Mouse (Mus musculus) adrenal gland, adult 18-20 months (tissue): Measurements from ENCODE around the gene Celsr2. TPM values are rescaled to one million over a fixed set of nuclear protein-coding genes. Genes with fewer than 3 reads are reported as not detected.

Experiments used
- DNase-seq, 2 experiments: peaks; one replicate each; pipeline ENCODE4 v3.0.0; 2021 to 2022; ENCODE audit warnings: low spot score in 2 of 2
- long read RNA-seq, 2 experiments: library from polyadenylated mRNA; stranded (forward); transcript quantifications; one replicate each; pipeline ENCODE4 v2.0.0; 2021
- total RNA-seq, 2 experiments: library from RNA; stranded (reverse); gene quantifications; 1 replicate in 1 of 2; 2 replicates in 1 of 2; pipeline ENCODE4 v1.2.3; 2021

Gene Celsr2
- total RNA-seq: 1 to 10 TPM; 4.4 to 7.0 TPM
- long read RNA-seq, experiment 1: 0 reads
- long read RNA-seq, experiment 2, partial matches to known transcripts: 0 of 1 reads
- long read RNA-seq, experiment 2, other reads (novel, unspliced or antisense): 1 of 1 reads

DNA sequence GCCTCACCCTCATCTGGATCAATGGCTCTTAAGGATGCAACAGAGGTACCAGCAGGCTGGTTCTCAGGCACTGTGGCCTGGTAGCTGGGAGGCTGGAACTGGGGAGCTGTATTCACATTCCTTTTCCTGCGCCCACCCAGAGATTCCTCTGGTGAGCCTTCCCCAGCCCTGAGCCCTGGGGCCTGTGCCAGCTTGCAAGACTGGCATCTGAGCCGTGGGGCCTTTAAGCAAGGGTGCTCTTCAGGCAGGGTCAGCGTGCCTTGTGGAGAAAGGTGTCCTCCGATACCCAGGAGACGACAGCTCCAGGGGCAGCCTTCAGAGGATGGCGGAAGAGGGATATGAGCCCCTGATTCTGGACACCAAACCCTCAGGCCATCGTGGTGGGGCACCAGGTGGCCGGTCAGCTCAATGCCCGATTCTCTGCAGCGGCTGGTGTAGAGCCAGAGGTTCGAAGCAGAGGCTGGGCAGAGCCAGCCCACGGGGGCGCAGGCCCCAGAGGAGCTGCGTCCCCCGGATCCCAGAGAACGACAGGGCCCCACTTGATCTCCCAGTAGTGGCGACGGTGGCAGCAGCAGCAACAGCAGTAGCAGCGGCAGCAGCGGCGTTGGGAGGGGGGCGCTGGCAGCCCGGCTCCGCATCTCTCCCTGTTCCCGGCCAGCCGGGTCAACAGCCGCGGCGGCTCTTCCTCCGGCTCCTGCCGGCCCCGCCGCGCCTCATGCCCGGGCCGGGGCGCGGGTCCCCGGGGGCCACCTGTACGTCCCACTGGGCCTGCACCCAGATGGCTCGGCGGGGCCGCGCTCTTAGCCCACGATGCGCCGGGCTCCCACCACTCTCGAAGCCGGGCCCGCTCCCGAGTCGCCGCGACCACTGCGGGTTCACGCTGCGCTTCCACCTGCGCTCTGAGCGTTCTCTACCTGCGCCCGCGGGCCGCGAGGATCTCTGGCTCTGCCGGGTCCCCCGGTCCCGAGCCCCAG is at the start of gene Celsr2:
Gene Celsr2, minus strand, starts transcription at position 696 of the 974 bp plus-strand sequence.
- DNase-seq: peak; percentile 26 to 36

DNA sequence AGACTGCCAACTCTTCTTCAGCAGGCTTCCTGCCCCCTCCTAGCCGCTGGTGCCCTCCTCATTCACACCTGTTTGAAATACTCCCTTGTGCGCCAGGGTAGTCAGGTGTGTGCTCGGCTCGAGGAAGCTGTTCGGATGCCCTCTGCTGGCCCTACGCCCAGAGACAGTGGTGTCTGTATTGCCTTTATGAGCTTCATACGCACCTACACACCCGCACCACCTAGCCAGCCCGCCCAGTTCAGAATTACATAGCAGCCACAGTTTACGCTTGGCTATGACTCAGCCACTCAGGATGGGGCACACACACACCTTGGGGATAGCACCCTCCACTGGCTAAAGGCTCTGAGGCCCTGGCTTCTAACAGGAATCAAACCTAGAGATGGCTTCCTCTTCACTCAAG is 43.5 kb upstream of the Celsr2 start:
- DNase-seq: no peak

DNA sequence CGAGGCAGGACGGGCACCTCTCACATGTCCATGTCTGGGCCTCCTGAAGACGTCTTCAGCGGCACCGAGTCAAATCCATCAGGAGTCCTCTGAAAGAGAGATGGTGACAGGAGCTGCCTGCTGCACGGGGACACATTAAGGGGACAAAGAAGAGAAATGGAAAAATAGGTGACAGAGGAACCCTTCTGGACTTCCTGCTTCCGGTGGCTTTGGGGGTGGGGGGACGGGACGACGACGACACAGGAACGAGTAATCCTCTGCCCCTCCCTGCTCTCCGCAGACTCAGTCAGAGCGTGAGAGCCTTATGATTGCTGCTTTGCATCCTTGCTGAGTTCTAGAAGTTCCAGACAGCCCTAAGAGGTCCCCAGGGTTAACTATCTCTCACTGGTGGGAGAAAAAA is 43.0 kb upstream of the Celsr2 start:
- DNase-seq: no peak

DNA sequence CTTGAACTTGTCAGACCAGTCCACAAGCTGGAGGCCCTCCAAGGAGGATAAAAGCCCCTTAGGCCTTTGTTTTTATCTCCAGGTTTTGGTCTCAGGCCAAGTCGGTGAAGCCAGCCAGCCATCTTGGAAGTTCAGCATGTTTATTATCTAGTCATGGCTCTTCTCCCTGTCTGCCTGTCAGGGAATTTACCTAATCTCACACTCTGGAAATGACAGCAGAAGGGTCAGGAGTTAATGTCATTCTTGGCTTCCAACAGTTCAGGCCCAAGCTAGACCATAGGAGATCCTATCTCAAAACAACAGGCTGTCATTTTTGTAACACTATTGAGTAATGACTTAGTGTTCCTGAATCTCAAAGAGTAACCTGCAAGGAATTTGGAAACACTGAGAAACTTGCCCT is 38.8 kb upstream of the Celsr2 start:
- no peak for DNase-seq

DNA sequence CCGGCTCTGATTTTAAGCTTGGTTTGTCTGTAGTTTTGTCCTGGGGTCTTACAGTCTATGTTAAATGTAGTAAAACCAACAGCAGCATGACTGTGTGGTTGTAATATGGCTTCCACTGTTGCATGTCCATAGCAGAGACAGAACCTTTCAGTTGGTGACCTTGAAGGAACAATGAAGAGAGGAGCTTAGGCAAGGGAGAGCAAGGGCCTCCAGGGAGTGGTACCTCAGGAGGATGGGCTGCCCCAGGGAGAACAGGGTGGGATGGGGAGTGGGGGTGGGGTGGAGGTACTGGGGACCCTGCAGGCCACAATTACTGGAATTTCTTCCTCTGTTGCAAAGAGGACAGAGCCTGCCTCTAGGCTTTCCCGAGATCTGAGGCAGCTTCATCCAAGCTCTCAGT is 36.6 kb upstream of the Celsr2 start:
- no peak for DNase-seq

DNA sequence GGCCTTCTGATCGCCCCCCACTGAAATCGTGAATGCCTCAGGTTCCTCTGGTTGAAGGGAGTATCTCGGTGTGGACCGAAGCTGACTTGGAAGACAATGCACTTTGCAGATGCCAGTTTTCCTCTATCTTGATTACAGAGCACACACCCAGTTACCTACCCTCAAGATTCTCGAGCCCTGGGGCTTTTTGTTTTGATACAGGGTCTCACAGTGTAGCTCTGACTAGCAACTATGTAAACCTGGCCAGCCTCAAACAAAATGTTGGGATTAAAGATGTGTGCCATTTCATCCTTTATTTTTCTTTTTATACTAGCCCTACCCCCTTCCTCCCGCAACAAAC is 30.0 kb upstream of the Celsr2 start:
- DNase-seq: no peak

DNA sequence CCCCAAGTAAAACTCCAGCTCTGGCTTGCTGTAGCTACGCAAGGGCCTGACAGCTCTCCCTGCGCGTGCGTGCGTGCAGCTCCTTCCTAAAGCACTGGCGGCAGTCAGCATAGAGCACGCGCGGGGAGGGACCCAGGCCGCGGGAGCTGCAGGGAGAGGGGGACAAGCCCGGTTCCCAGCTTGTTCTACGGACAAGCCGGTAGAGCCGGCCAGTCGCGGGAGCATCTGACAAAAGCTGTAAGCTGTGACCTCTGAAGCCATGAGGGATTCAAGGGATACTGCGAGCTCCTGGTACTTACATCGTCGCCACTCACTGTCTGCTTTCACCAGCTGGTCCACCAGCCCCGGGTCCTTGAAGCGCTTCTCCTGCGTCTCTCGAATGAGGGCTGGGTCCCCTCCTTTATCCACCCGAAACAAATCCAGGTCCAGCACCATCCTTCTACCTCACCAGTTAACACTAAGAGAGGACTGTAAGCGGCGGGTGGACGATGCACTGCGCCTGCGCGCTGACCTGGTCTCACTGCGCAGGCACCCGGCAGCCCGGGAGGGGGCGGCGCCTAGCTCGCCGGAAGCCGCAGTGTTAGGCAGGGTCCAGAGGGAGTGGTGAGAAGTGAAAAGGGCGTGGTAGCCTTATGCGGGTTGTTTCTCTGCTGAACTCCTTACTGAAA is 29.5 kb upstream of the Celsr2 start, which contains the start of gene Sars:
Gene Sars, minus strand, starts transcription at position 512 of the 668 bp plus-strand sequence.
- DNase-seq: peak; percentile 88 to 90

DNA sequence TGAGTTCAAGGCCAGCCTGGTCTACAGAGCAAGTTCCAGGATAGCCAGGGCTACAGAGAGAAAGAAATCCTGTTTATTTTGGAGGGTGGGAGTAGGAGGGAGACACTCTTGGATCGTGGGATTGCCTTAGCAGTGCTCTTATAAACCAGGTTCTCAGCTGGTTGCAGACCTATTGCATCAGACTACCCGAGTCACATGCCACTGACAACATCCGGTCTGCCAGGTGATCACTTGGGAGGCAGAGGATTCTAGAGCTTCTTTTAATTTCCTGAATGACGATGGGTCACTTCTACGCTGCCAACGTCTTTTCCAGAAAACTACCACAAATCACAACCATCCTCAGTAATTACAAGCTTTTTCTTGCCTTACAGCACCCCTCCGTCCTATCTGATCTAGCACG is 28.7 kb upstream of the Celsr2 start:
- DNase-seq: peak; percentile 35 to 38

DNA sequence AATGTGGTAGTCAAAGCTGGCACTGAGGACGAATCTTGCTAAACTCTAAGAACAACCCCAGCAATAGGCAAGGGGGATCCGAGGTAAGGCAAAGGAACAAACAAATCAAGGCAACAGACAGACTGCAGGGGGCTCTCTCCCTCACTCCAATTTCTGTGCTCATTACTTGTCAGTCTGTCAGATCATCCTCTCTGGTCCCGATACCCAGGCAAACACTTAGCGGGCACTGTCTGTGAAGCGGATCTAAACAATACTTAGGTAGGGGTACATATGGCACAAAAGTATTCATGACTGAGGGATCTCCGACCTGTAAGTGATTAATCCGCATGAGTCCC is 21.0 kb upstream of the Celsr2 start:
- DNase-seq: no peak

DNA sequence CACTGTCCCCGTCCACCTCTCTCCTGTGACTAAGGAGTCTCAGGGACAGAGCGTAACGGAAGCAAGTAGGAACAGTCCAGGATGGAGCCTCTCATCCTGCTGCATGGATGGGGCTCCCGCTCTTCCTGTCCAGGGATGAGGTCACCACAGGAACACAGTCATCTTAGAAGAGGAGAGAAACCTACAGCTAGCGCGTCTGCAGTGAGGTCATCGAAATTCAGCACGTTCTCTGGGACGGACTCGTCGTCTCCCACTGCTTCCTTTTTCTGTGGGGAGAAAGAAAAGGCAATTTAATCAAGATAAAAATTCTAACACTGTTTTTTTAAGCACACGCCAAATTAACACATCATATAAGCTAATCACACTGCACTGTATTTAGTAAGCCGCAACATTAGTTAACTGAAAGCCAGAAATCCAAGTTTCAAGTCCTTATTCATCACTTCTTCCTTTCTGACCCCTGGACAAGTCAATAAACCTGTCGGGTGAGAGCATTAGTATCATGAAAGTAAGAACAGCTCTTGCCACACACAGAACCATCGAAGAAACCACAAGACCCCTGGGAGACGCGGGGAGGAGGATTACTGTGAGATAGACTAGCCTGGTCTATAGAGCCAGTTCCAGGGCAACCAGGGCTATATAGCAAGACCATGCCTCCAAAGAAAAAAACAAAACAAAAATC is 20.5 kb upstream of the Celsr2 start:
- DNase-seq: no peak

DNA sequence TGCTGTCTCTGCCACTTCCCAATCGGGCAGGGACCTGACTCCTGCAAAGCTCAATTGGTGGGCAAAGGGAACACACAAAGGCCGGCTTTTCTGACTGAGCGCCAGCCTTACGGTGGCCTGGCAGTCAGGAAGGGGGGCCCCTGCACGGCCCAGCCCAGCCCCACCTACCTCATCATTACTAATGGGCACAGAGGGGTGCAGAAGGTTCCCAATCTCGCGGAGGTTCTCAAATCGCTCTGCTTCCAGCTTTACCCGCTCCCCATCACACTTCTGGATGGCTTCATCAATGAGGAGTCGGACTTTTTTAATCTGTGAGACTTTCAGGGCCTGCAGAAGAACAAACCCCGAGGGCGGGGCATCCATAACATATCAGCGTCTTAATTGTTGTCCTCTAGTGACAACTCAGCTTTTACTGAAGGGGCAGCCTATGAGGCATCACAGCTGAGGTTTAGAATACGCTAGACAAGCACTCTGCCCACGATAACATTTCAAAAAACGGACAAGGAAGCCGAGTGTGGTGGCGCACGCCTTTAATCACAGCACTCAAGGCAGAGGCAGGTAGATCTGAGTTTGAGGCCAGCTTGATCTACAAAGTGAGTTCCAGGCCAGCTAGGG is 18.6 kb upstream of the Celsr2 start:
- no peak for DNase-seq

DNA sequence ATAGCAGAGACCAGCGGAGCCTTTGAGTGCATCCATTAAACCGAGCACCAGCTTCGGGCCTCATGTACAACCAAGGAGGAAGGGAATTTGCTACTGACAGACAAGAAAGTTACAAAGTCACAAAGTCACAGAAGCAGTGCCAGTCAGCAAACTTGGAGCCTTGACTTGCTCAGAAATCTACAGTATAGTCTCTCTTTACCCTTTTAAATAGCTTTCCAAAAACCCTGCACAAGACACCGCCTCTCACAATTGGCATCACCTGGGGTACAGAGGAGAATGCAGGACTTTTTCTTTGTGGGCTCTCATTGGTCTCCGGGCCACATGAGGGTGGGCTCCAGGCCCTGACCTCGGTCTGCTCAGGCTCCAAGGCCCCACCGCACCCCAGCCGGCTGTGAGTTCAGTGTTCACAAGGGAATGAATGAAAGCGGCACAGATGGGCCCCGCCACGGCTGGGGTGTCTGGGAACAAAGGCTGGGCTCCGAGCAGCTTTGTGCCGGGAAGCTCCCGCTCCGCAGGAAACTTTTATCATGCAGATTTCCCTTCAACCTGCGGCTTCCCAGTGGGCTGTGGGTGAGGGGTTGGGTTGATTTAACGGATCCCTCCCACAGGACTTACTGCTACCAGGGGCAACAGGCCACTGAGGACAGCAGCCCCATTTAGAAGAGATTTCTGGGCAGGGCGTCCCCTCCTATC is 18.0 kb upstream of the Celsr2 start:
- DNase-seq: no peak

DNA sequence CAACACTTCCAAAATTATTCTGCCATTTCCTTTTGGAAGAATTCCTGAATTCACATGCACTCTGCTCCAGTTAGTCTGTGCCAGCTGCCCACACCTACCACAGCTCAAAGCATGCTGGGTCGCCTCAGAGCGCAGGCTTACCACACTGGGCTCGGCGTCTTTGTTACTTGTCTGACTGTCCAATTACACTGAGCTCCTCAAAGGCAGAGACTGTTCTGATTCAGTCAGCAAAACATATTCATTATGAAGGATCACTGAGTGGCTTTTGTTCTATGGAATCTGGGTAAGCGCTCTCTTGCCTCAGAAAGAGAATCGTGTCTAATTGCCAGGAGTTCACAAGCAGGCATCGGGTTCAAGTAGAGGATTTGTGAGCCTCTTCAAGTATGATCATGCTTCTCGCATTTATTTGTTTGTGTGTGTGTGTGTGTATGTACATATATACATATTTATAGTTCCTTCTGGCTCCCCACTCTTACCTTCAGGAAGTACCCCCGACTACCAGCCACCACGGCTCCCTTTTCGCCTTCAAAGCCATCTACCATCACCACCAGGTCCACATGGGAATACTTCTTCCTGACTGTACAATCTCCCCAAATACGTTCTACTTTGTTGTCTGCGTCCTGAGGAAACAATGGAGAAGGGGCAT is 17.3 kb upstream of the Celsr2 start:
- no peak for DNase-seq

DNA sequence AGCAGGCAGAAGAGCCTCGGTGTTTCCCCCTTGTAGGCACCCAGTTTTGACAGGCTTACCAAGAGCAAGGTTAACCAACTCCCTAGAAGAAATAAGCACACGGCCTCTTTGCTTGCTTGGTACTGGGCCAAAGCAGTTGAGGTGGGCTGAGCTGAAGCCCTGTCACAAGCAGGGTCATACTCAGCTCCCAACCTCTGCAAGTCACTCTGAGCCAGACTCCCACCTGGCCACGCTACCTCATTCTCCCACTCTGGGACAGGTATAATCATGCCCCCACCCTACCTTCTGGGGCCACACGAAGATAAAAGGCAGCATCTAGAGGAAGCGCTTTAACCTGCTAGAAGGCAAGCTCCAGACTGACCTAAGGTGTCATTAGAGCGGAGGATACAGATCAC is 10.3 kb upstream of the Celsr2 start:
- no peak for DNase-seq

DNA sequence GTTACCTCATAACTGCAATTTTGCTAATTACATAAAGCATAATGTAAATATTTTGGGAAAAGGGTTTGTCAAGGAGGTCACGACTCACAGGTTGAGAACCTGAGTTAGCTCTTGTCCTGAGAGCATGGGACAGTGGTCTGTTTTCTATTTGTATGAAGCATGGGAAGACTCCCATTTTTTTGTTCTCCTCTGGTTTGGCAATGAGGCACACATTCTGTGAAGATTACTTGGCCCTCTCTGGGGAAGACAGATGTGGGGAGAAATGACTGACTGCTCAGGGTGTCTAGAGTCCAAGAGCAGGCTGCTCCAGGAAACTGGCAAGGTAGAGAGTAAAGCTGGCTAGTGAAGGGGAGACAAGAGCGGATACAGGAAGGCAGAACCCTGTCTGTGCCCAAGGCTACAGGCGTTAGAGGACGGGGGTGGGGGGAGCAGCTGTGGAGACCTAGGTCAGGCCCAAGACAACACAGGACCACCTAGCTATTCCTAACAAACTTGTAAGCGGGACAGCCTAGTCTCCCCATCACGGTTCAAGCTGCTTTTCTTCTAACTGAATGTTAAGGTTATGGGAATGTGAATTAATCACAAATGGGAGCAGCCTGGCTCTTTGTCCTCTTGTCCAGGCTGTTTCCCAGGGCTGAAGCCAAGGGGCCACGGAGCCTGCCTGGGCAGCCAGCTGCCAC is 9.7 kb upstream of the Celsr2 start:
- no peak for DNase-seq

DNA sequence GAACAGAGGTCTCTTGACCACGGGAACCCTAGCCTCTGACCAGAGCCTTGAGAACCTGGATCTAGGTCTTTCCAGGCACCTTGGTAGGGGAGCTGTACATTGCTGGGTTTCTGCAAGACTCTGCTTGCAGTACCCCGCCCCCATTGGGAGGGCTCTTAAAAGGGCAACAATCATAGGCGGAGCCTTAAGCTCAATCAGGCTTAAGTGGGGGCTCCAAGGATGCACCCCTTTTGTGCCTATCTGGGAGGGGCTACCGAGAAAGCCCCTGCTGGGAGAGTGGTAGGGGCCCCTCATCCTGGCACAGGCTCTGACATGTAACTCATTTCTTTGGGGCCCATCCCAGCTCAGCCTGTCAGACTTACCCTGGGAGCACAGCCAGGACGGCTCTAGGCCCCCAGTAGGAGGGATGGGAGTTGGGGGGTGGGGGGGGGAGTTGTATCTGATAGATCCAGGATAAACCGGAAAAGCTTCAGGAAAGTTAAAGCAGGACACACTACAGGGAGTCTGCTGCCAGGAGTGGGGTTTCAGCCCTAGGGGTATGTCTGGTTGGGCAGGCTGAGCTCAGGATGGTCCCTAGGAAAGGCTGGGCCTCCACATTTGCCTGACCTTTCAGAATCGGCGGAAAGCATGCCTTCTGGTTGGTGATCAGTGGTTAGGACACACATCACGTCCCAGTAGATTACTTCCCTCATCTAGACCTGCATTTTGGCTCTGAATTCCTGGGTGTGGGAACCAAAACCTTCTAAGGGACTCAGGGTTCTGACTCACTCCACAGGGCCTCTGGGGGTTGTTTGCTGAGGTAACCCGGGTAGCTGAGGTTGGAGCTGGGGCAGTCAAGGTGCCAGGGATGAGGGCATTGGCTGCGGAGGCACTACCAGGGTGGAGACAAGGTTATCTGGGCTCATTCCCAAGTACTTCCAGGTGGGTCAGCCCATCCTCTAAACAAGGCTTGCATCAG is 8.8 kb upstream of the Celsr2 start:
- DNase-seq: peak in 1 of 2 experiments; percentile 19

DNA sequence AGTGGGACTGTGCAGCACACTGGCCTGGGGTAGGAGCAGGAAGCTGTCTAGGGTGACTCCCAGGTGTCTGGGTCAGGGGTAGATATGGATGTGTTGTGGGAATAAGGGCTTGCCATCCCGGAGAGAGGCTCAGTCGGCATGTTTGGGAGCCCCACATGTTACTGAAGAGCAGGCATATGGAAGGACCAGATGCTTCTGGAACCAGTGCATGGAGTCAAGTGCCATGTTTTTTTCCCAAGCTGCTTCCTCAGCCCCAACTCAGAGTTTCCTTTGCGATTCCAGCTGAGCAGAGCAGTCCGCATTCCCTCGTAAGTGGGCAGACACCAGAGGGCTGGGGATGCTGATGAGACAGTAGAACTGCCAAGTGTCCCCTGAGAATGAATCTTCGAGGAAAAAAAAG is 7.7 kb upstream of the Celsr2 start:
- no peak for DNase-seq

DNA sequence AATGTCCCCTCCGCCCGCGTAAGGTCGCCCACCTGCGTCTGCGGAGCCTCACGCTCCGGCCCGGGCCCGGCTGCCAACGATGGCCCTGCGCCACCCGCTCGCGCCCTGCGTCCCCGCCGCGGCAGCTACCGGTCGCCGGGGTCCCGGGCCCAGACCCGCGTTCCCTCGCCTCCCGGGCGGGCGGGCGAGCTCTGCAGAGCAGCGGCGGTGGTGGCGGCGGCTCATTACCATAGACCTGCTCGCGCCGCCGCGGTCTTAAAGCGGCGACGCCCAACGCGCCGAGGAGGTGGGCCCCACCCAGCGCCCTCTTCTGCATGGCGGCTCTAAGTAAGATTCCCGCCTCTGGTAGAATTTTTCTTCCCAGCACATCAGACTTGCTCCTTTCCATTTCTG is 475 bp upstream of the Celsr2 start:
- peak; percentile 60 to 70 for DNase-seq
